Mouse (Mus musculus) gastrocnemius, postnatal 36 days (tissue): ENCODE measurements around the gene Olfr96. TPM values are rescaled to one million over a fixed set of nuclear protein-coding genes. Genes with fewer than 3 reads are reported as not detected.
"Not testable (repeated sequence)": the region's sequence is repeated elsewhere in the genome, so short reads cannot be mapped to it uniquely, and the experiment has no call there.

Source experiments
- DNase-seq, 2 experiments: peaks; one replicate each; pipeline ENCODE4 v3.0.0; 2022
- intact Hi-C: fragments of 180-260 bp; cut with DNase I; formaldehyde crosslinking; loops from one replicate; pipeline ENCODE4 v1.15.1; 2025
- long read RNA-seq, 2 experiments: library from polyadenylated mRNA; stranded (forward); transcript quantifications; one replicate each; pipeline ENCODE4 v2.0.0; 2021
- total RNA-seq, 2 experiments: library from RNA; stranded (reverse); gene quantifications; 2 replicates each; pipeline ENCODE4 v1.2.3; 2021

The Olfr96 gene
- total RNA-seq, result not detected
- long read RNA-seq, experiment 1, result 0 reads
- long read RNA-seq, experiment 2, result 0 reads

- DNase-seq, result no peak
- intact Hi-C loops, result no loop called here
Observed at GRCm38 (mm10) chr17:37219846-37220245, at the start of gene Olfr96. Olfr96 (plus strand) TSS chr17:37220146.

- no peak for DNase-seq
- intact Hi-C loops, result no loop called here
Observed at GRCm38 (mm10) chr17:37185474-37185873, 34.5 kb upstream of the Olfr96 start.

- intact Hi-C loops, result no loop called here
- DNase-seq, result no peak
Observed at GRCm38 (mm10) chr17:37190711-37191110, 29.2 kb upstream of the Olfr96 start.

GRCm38 (mm10) chr17:37193032-37193431 lies 26.9 kb upstream of the Olfr96 start:
- intact Hi-C loops, result no loop called here

GRCm38 (mm10) chr17:37193656-37194055 lies 26.3 kb upstream of the Olfr96 start, which contains the start of gene Ubd:
Ubd (plus strand) TSS chr17:37193892.
- intact Hi-C loops, result no loop called here
- DNase-seq, result no peak

More at GRCm38 (mm10) chr17:37193032-37193431, 26.9 kb upstream of the Olfr96 start:
- DNase-seq, result no peak

GRCm38 (mm10) chr17:37194782-37195181 lies 25.2 kb upstream of the Olfr96 start:
- intact Hi-C loops, result no loop called here
- no peak for DNase-seq

GRCm38 (mm10) chr17:37196845-37197724 lies 22.9 kb upstream of the Olfr96 start:
- DNase-seq, result no peak
- intact Hi-C loops, result no loop called here

GRCm38 (mm10) chr17:37200894-37201293 lies 19.1 kb upstream of the Olfr96 start, which contains the start of gene Olfr94:
Olfr94 (minus strand) TSS chr17:37200994.
- intact Hi-C loops, result no loop called here
- no peak for DNase-seq

GRCm38 (mm10) chr17:37203206-37203916 lies 16.6 kb upstream of the Olfr96 start:
- intact Hi-C loops, result no loop called here
- peak; percentile 52 to 60 for DNase-seq

- no peak for DNase-seq
- intact Hi-C loops, result loop anchor here (1.0 kb wide), 1 partner anchor 121 kb away; no protein-coding TSS in a partner anchor
Observed at GRCm38 (mm10) chr17:37203917-37204236, 16.1 kb upstream of the Olfr96 start.

- intact Hi-C loops, result no loop called here
- no peak for DNase-seq
Observed at GRCm38 (mm10) chr17:37210884-37211768, 8.8 kb upstream of the Olfr96 start.

GRCm38 (mm10) chr17:37213018-37213417 lies 6.9 kb upstream of the Olfr96 start, which contains the start of gene Olfr95:
Olfr95 (minus strand) TSS chr17:37213118.
- intact Hi-C loops, result no loop called here
- DNase-seq, result no peak

- intact Hi-C loops, result no loop called here
- DNase-seq, result peak in 1 of 2 experiments; percentile 31
Observed at GRCm38 (mm10) chr17:37218486-37218885, 1.5 kb upstream of the Olfr96 start.

- no peak for DNase-seq
- intact Hi-C loops, result no loop called here
Observed at GRCm38 (mm10) chr17:37221879-37222278, 1.9 kb downstream of the Olfr96 start.

- intact Hi-C loops, DNase-seq: not testable (repeated sequence)
Observed at GRCm38 (mm10) chr17:37237230-37237629, 17.3 kb downstream of the Olfr96 start, which contains the start of gene Olfr97. Olfr97 (minus strand) TSS chr17:37237330.

- intact Hi-C loops, result no loop called here
- DNase-seq, result no peak
Observed at GRCm38 (mm10) chr17:37242198-37242597, 22.3 kb downstream of the Olfr96 start.

- DNase-seq, result no peak
- intact Hi-C loops, result no loop called here
Observed at GRCm38 (mm10) chr17:37246715-37247114, 26.8 kb downstream of the Olfr96 start.

GRCm38 (mm10) chr17:37249460-37249859 lies 29.5 kb downstream of the Olfr96 start:
- DNase-seq, result no peak
- intact Hi-C loops, result no loop called here

GRCm38 (mm10) chr17:37250544-37250943 lies 30.6 kb downstream of the Olfr96 start:
- intact Hi-C loops, result no loop called here
- no peak for DNase-seq

- DNase-seq, result no peak
Observed at GRCm38 (mm10) chr17:37263626-37264025, 43.7 kb downstream of the Olfr96 start, which contains the start of gene Olfr98. Olfr98 (minus strand) TSS chr17:37263749.

More at GRCm38 (mm10) chr17:37263626-37264025, 43.7 kb downstream of the Olfr96 start, which contains the start of gene Olfr98:
- intact Hi-C loops, result no loop called here
